Mouse (Mus musculus) lung, embryonic 16.5 days (tissue): ENCODE results near the gene Trdn. TPM values are rescaled to one million over a fixed set of nuclear protein-coding genes. Genes with fewer than 3 reads are reported as not detected.

Source experiments
- ATAC-seq: fragments of 200-750 bp; cut with Nextera tagmentation; 2 replicates; pipeline ENCODE4 v1.8.0; 2017; ENCODE audit warnings: low read depth, mild to moderate bottlenecking, moderate library complexity
- H3K27ac ChIP-seq: fragments of 300-500 bp; sonication (generic); 2 replicates; pipeline ENCODE4 v1.5.1; 2014; ENCODE audit warnings: mild to moderate bottlenecking, control low read depth, low read length
- H3K27me3 ChIP-seq: fragments of 300-500 bp; sonication (generic); 2 replicates; pipeline ENCODE4 v1.6.1; 2014; ENCODE audit warnings: low read depth, low read length, mixed read lengths; ENCODE audit not compliant: control insufficient read depth, insufficient read depth
- H3K36me3 ChIP-seq: fragments of 300-500 bp; sonication (generic); 2 replicates; pipeline ENCODE4 v1.6.1; 2014; ENCODE audit warnings: low read length; ENCODE audit not compliant: control insufficient read depth, insufficient read depth
- H3K4me1 ChIP-seq: fragments of 300-500 bp; sonication (generic); replicated peaks from 2 replicates; pipeline ENCODE4 v1.6.1; 2014; ENCODE audit warnings: low read length, mixed read lengths; ENCODE audit not compliant: control insufficient read depth, insufficient read depth
- H3K4me2 ChIP-seq: fragments of 300-500 bp; sonication (generic); 2 replicates; pipeline ENCODE4 v1.6.1; 2014; ENCODE audit warnings: low read depth, low read length, control low read depth
- H3K4me3 ChIP-seq: fragments of 300-500 bp; sonication (generic); 2 replicates; pipeline ENCODE4 v1.5.1; 2014; ENCODE audit warnings: mild to moderate bottlenecking, low read length, control low read depth
- H3K9ac ChIP-seq: fragments of 300-500 bp; sonication (generic); 2 replicates; pipeline ENCODE4 v1.6.1; 2014; ENCODE audit warnings: low read length, control low read depth
- H3K9me3 ChIP-seq: fragments of 300-500 bp; sonication (generic); 2 replicates; pipeline ENCODE4 v1.6.1; 2016; ENCODE audit warnings: low read length; ENCODE audit not compliant: control insufficient read depth
- WGBS: fragments of 180-500 bp; shearing (Covaris S2); extraction: QIAGEN DNeasy Blood & Tissue Kit; methylation state at CpG from one replicate; pipeline ENCODE4 v1.1.7; 2014; 5-methylcytosine and 5-hydroxymethylcytosine counted together
- polyA plus RNA-seq: library from polyadenylated mRNA; unstranded; fragments of >200 nt; fragmentation: Nextera tagmentation; extraction: Ambion mirVana; gene quantifications from 2 replicates; pipeline ENCODE4 v1.2.1, GENCODE M21; 2015

Trdn gene
- polyA plus RNA-seq, 1 experiment from 2014 or later = 9.2 TPM

DNA sequence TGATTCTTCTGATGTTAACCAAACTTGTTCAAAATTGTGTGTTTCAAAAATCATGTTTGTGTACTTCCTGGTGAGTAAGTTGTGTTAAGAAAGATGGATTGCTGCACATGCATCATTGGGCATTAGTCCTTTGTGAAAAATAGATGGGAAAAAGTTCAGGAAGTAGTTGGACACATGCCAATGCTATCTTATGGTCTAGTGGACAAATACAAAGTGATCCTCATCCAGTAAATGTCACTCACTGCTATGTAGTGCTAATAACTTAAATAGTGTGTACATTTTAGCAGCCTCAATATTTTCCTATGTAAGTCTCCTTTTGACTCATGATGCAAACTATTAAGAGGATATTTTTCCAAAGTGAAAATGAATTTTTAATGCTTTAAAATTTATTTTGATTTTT lies 27.6 kb downstream of the Trdn start:
- ATAC-seq = no peak
- H3K36me3 ChIP-seq = no peaks in the 10 kb centered on the region

DNA sequence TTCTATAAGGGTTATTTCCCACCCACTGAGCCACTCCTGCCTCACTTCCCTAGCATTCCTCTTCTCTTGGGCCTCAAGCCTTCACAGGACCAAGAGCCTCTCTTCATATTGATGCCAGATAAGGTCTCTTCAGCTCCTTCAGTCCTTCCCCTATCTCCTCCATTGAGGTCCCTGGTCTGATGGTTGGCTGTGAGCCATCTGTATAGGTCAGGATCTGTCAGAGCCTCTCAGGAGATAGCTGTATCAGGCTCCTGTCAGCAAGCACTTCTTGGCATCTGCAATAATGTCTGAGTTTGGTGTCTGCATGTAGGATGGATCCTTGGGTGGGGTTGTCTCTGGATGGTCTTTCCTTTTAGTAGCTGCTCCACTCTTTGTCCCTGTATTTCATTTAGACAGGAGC lies 42.7 kb downstream of the Trdn start:
- Histone ChIP-seq H3K4me2 (no peak overlapping the region), H3K36me3 (no peaks in the 10 kb centered on the region), H3K27me3 (no peaks in the 10 kb centered on the region), H3K9me3 (no peaks in the 10 kb centered on the region), H3K27ac (no peak overlapping the region), H3K4me1 (no peaks in the 10 kb centered on the region), H3K9ac (no peak overlapping the region), H3K4me3 (no peak overlapping the region)
- no peak for ATAC-seq

More for the DNA sequence above, 27.6 kb downstream of the Trdn start:
- Histone ChIP-seq H3K27me3 (no peaks in the 10 kb centered on the region), H3K4me3 (no peak overlapping the region), H3K27ac (no peak overlapping the region), H3K9ac (no peak overlapping the region), H3K4me2 (no peak overlapping the region), H3K9me3 (no peaks in the 10 kb centered on the region), H3K4me1 (no peaks in the 10 kb centered on the region)

GRCm38 (mm10) chr10:33144911-33145310 lies 64.6 kb downstream of the Trdn start:
- Histone ChIP-seq H3K27me3 (no peaks in the 10 kb centered on the region), H3K9me3 (no peaks in the 10 kb centered on the region), H3K36me3 (no peaks in the 10 kb centered on the region), H3K4me1 (no peaks in the 10 kb centered on the region), H3K27ac (no peak overlapping the region), H3K4me3 (no peak overlapping the region), H3K4me2 (no peak overlapping the region), H3K9ac (no peak overlapping the region)
- 53% methylated on average over 1 of the region's 1 CpGs for WGBS
- ATAC-seq = no peak

GRCm38 (mm10) chr10:33179731-33180631 lies 99.6 kb downstream of the Trdn start:
- Histone ChIP-seq H3K4me1 (no peaks in the 10 kb centered on the region), H3K4me3 (no peak overlapping the region), H3K36me3 (no peaks in the 10 kb centered on the region), H3K4me2 (no peak overlapping the region), H3K27me3 (no peaks in the 10 kb centered on the region), H3K27ac (no peak overlapping the region), H3K9ac (no peak overlapping the region), H3K9me3 (no peaks in the 10 kb centered on the region)
- WGBS = 49% methylated on average over 2 of the region's 2 CpGs
- ATAC-seq = peak; percentile 38; the same call in 1 of the 2 replicates

DNA sequence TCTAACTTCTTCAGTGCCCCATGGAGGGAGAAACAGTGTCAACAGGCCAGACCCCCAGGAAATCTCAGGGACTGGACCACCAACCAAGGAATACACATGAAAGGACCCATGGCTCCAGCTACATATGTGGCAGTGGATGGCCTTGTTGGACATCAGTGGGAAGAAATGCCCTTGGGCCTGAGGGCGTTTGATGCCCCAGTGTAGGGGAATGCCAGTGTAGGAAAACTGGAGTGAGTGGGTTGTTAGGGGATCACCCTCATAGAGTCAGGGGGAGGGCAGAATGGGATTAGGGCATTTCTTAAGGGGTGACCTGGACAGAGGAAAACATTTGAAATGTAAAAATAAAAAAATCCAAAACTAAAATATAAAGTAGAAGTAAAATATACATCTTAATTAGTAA lies 108.7 kb downstream of the Trdn start:
- Histone ChIP-seq H3K4me1 (no peaks in the 10 kb centered on the region), H3K9ac (no peak overlapping the region), H3K4me3 (no peak overlapping the region), H3K9me3 (no peaks in the 10 kb centered on the region), H3K27ac (no peak overlapping the region), H3K4me2 (no peak overlapping the region), H3K36me3 (no peaks in the 10 kb centered on the region), H3K27me3 (no peaks in the 10 kb centered on the region)
- ATAC-seq = no peak
- WGBS = 68% methylated on average over 1 of the region's 1 CpGs

DNA sequence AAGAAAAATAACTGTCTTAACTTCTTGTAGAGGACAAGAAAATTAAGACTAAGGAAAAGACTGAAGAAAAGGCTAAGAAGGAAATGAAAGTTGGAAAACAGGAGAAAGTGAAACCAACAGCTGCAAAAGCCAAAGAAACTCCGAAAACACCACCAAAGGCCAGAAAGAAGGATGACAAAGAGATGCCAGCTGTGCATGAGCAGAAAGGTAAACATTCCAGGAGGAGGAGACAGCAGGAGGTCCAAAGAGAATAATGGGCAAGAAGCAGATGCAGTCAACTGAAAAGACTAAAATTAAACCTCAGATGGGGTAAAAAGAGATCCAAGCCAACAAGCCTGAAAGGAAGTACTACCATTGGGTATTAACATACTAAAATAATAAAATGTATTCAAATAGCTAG lies 115.6 kb downstream of the Trdn start:
- H3K4me2 ChIP-seq = no peak overlapping the region
- no peak overlapping the region for H3K9ac ChIP-seq
- H3K27ac ChIP-seq = no peak overlapping the region
- ATAC-seq = no peak
- no peaks in the 10 kb centered on the region for H3K4me1 ChIP-seq
- 14% methylated on average over 1 of the region's 1 CpGs for WGBS
- no peaks in the 10 kb centered on the region for H3K9me3 ChIP-seq
- H3K4me3 ChIP-seq = no peak overlapping the region
- no peaks in the 10 kb centered on the region for H3K27me3 ChIP-seq
- H3K36me3 ChIP-seq = no peaks in the 10 kb centered on the region

DNA sequence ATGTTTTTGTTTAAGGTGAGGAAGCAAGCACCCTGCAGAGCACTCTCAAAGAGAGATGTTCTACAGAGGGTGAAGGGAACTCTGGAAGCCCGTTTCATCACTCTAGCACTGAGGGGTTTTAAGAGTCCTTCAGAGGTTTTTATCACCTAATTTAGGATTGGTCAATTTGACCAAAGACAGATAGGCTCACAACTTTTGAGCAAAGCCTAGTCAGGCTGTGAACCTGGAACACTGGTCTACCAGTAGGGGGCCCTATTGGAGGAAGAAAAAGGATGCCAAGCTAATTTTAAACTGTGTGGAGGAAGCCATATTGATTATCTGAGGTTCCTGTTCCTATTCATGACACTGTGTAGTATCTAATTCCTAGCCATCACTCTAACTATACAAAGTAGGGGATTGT lies 117.9 kb downstream of the Trdn start:
- Histone ChIP-seq H3K4me2 (no peak overlapping the region), H3K27me3 (no peaks in the 10 kb centered on the region), H3K4me1 (no peaks in the 10 kb centered on the region), H3K9ac (no peak overlapping the region), H3K36me3 (no peaks in the 10 kb centered on the region), H3K4me3 (no peak overlapping the region), H3K9me3 (no peaks in the 10 kb centered on the region), H3K27ac (no peak overlapping the region)
- no peak for ATAC-seq
- WGBS = 50% methylated on average over 1 of the region's 1 CpGs

- H3K36me3 ChIP-seq = no peaks in the 10 kb centered on the region
- no peaks in the 10 kb centered on the region for H3K27me3 ChIP-seq
- H3K4me1 ChIP-seq = no peaks in the 10 kb centered on the region
- H3K9me3 ChIP-seq = no peaks in the 10 kb centered on the region
- H3K4me2 ChIP-seq = no peak overlapping the region
- 50% methylated on average over 1 of the region's 1 CpGs for WGBS
- H3K4me3 ChIP-seq = no peak overlapping the region
- no peak for ATAC-seq
- no peak overlapping the region for H3K27ac ChIP-seq
- no peak overlapping the region for H3K9ac ChIP-seq
Measured at GRCm38 (mm10) chr10:33210411-33210810, 130.1 kb downstream of the Trdn start.

DNA sequence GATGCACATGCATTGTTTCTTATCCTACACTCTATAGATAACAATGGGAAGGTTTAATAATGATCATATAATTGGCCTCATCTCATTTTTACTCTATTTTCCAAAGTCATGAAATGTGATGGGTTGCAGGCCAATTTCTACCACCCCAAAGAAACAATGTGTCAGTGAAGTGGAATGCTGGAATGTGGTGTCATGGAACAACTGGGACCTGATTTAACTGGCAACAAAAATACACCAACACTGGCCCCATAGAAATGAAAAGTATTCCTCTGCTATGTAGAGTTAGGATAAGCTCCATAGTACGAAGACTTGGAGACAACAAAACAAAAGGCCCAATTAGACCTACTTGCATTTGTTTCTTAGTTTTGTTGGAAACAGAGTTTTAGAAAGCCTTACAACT lies 173.6 kb downstream of the Trdn start:
- no peak overlapping the region for H3K9ac ChIP-seq
- no peaks in the 10 kb centered on the region for H3K4me1 ChIP-seq
- no peak overlapping the region for H3K4me2 ChIP-seq
- no peaks in the 10 kb centered on the region for H3K36me3 ChIP-seq
- no peaks in the 10 kb centered on the region for H3K9me3 ChIP-seq
- no peak overlapping the region for H3K27ac ChIP-seq
- WGBS = 62% methylated on average over 1 of the region's 1 CpGs
- H3K4me3 ChIP-seq = no peak overlapping the region
- no peaks in the 10 kb centered on the region for H3K27me3 ChIP-seq
- no peak for ATAC-seq
